Mouse (Mus musculus) intestine, embryonic 15.5 days (tissue): Measurements from ENCODE around the gene Flt3. TPM values are rescaled to one million over a fixed set of nuclear protein-coding genes. Genes with fewer than 3 reads are reported as not detected.
A peak's percentile ranks its signal among the peaks of the same experiment; 100 is the strongest.

Source experiments
- ATAC-seq: fragments of 200-750 bp; cut with Nextera tagmentation; 2 replicates; pipeline ENCODE4 v1.8.0; 2017; ENCODE audit warnings: moderate TSS enrichment, moderate library complexity
- H3K27ac ChIP-seq: fragments of 300-500 bp; sonication (generic); 2 replicates; pipeline ENCODE4 v1.5.1; 2015; ENCODE audit warnings: mild to moderate bottlenecking, inconsistent platforms
- H3K27me3 ChIP-seq: fragments of 300-500 bp; sonication (generic); replicated peaks from 2 replicates; pipeline ENCODE4 v1.6.1; 2015; ENCODE audit warnings: inconsistent platforms
- H3K36me3 ChIP-seq: fragments of 300-500 bp; sonication (generic); 2 replicates; pipeline ENCODE4 v1.6.1; 2015; ENCODE audit warnings: inconsistent platforms
- H3K4me1 ChIP-seq: fragments of 300-500 bp; sonication (generic); replicated peaks from 2 replicates; pipeline ENCODE4 v1.6.1; 2015; ENCODE audit warnings: inconsistent platforms
- H3K4me2 ChIP-seq: fragments of 300-500 bp; sonication (generic); replicated peaks from 2 replicates; pipeline ENCODE4 v1.6.1; 2015; ENCODE audit warnings: mild to moderate bottlenecking, inconsistent platforms
- H3K4me3 ChIP-seq: fragments of 300-500 bp; sonication (generic); replicated peaks from 2 replicates; pipeline ENCODE4 v1.5.1; 2015; ENCODE audit warnings: inconsistent platforms
- H3K9ac ChIP-seq: fragments of 300-500 bp; sonication (generic); 2 replicates; pipeline ENCODE4 v1.6.1; 2015; ENCODE audit warnings: inconsistent platforms
- H3K9me3 ChIP-seq: fragments of 300-500 bp; sonication (generic); 2 replicates; pipeline ENCODE4 v1.6.1; 2016; ENCODE audit warnings: inconsistent platforms
- WGBS: fragments of 180-500 bp; shearing (Covaris S2); methylation state at CpG from one replicate; pipeline ENCODE4 v1.1.7; 2015; 5-methylcytosine and 5-hydroxymethylcytosine counted together
- polyA plus RNA-seq: library from polyadenylated mRNA; unstranded; fragments of >200 nt; fragmentation: Nextera tagmentation; extraction: Ambion mirVana; gene quantifications from 2 replicates; pipeline ENCODE4 v1.2.1, GENCODE M21; 2015

Gene Flt3
- polyA plus RNA-seq, 1 experiment from 2014 or later, result 0.31 TPM

DNA sequence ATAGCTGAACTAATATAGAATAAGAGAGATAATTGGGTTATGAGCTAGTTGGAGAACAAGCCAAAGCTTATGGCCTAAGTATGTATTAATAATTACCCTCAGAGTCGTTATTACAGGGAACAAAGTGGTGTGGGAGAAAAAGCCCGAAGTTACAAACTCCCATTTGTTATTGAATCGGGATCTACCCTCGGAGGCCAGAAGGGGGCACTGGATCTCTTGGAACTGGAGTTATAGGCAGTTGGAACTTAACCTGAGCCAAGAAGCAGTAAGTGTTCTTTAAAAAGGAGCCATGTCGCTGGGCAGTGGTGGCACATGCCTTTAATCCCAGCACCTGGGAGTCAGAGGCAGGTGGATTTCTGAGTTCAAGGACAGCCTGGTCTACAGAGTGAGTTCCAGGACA lies 2.2 kb upstream of the Flt3 start:
- Histone ChIP-seq H3K27ac (no peak overlapping the region), H3K36me3 (no peaks in the 10 kb centered on the region), H3K9ac (no peak overlapping the region), H3K4me1 (peaks cover 8% of the 10 kb centered on the region), H3K9me3 (no peaks in the 10 kb centered on the region), H3K4me3 (no peak overlapping the region), H3K27me3 (peaks cover 43% of the 10 kb centered on the region), H3K4me2 (no peak overlapping the region)
- WGBS, result 23% methylated on average over 5 of the region's 5 CpGs
- no peak for ATAC-seq

DNA sequence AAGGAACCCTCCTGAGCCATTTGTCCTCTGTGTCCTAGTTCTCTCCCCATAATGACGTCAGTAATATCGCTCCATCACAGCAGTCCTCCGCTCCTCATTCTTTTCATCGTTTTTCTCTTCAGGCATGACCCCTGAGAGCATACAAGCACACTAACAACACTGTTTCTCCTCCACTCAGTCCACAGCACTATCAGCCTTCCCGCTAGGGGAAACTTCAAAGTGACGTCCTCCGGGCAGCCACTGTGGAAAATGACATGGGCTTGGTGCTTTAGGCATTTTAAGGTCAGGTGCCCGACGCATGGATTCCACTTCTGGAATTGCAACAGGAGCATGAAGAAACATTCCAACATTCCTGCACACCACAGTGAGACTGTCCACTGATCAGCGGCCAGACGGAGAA lies 735 bp upstream of the Flt3 start:
- Histone ChIP-seq H3K9ac (no peak overlapping the region), H3K9me3 (no peaks in the 10 kb centered on the region), H3K27ac (no peak overlapping the region), H3K27me3 (peaks cover 45% of the 10 kb centered on the region), H3K4me2 (no peak overlapping the region), H3K36me3 (no peaks in the 10 kb centered on the region), H3K4me1 (peaks cover 8% of the 10 kb centered on the region), H3K4me3 (no peak overlapping the region)
- no peak for ATAC-seq
- WGBS, result 27% methylated on average over 11 of the region's 11 CpGs

DNA sequence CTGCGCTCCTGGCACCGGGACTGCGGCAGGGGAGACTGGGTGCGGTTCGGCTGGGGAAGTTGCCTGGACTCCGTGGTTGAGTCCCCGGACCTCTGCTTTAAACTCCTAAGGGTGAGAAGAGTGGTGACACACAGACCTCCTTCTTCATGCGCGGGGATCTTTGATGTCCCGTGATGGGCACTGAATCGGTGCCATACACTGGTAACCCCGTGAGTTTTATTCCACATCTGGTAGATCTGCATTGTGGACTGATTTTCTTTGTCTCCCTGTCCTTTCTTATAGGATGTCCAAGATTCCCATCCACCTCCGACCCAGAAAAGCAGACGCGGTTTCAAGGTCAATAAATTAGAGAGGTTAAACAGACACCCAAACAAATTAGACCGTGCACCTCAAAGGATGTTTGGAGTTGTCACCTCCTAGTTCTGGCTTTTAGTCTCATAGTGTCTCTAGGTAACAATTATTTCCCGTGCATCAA lies 253 bp upstream of the Flt3 start:
- 2% methylated on average over 17 of the region's 17 CpGs for WGBS
- Histone ChIP-seq H3K36me3 (no peaks in the 10 kb centered on the region), H3K4me2 (peak overlapping the region; percentile 76), H3K27me3 (peaks cover 45% of the 10 kb centered on the region), H3K4me3 (peak overlapping the region; percentile 38), H3K4me1 (peaks cover 8% of the 10 kb centered on the region), H3K27ac (no peak overlapping the region), H3K9me3 (no peaks in the 10 kb centered on the region), H3K9ac (0 out of 2 replicates have a peak overlapping the region, but pooled peaks have one; percentile 17)
- 0 out of 2 replicates have a peak, but pooled peaks have one; percentile 4 for ATAC-seq

DNA sequence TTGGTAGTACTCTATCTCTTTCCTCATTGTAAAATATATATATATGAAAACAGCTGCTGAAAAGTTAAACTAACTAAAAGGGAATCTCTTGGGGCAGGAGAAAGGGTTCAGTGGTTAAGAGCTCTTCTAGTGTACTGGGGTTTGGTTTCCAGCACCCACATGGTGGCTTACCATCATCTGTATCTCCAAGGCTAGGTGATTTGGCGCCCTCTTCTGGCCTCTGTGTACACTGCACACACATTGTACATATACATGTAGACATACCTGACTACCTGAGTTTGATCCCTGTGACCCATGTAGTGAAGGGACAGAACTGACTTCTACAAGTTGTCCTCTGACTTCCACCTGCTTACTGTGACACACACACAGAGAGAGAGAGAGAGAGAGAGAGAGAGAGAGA lies 5.2 kb downstream of the Flt3 start:
- no peak overlapping the region for H3K27ac ChIP-seq
- H3K4me1 ChIP-seq, result peaks cover 2% of the 10 kb centered on the region
- H3K36me3 ChIP-seq, result no peaks in the 10 kb centered on the region
- H3K4me3 ChIP-seq, result no peak overlapping the region
- H3K9me3 ChIP-seq, result no peaks in the 10 kb centered on the region
- no peak overlapping the region for H3K4me2 ChIP-seq
- WGBS, result 19% methylated on average over 1 of the region's 1 CpGs
- peaks cover 25% of the 10 kb centered on the region for H3K27me3 ChIP-seq
- H3K9ac ChIP-seq, result no peak overlapping the region
- no peak for ATAC-seq

DNA sequence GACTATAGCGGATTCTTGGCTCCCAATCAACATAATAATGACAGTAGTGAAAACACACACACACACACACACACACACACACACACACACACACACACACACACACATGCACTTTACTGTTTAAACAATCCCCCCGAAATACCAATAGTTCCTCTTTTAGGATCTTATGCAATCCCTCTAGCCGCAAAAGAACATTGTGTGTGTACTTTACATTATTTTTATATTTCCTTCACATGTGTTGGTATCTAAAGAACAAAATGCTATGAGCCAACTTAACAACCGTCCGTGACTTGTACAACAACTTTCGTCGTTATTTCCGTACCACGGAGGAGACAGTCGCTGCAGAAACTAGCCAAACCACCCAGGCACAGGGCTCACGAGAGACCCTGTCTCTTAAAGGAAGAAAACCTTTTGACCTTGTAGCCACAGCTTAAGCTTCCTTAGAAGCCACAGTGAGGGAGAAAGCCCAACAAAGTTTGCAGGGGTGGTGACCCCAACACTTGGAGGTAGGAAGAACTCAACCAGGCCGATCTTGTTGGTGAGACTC lies 7.5 kb downstream of the Flt3 start:
- WGBS, result 70% methylated on average over 12 of the region's 12 CpGs

DNA sequence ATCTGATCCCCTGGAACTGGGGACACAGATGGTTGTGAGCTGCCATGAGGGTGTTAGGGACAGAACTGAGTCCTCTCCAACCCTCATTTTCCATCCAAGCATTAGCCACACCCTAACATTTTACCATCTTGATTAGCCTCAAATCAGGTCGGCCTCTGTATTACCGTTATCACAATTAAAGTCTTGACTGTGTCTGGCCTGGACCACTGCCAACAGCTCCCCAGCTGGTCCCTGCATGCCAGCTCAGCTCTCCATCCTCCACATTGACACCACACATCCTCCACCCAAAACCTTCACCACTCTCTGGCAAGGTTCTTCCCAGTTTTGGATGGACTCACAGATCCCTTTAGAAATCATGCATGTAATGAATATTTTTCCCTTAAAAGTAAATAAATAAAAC lies 9.5 kb downstream of the Flt3 start:
- no peaks in the 10 kb centered on the region for H3K4me1 ChIP-seq
- H3K27me3 ChIP-seq, result no peaks in the 10 kb centered on the region
- H3K36me3 ChIP-seq, result no peaks in the 10 kb centered on the region
- no peak overlapping the region for H3K4me3 ChIP-seq
- WGBS, result 53% methylated on average over 2 of the region's 2 CpGs
- no peak overlapping the region for H3K4me2 ChIP-seq
- no peaks in the 10 kb centered on the region for H3K9me3 ChIP-seq
- no peak overlapping the region for H3K27ac ChIP-seq
- ATAC-seq, result no peak
- no peak overlapping the region for H3K9ac ChIP-seq

More for the DNA sequence above, 7.5 kb downstream of the Flt3 start:
- Histone ChIP-seq H3K9ac (no peak overlapping the region), H3K27me3 (peaks cover 2% of the 10 kb centered on the region; the same call in 1 of the 2 replicates), H3K4me2 (no peak overlapping the region), H3K27ac (no peak overlapping the region), H3K4me1 (no peaks in the 10 kb centered on the region), H3K9me3 (no peaks in the 10 kb centered on the region), H3K36me3 (no peaks in the 10 kb centered on the region), H3K4me3 (no peak overlapping the region)
- ATAC-seq, result no peak

DNA sequence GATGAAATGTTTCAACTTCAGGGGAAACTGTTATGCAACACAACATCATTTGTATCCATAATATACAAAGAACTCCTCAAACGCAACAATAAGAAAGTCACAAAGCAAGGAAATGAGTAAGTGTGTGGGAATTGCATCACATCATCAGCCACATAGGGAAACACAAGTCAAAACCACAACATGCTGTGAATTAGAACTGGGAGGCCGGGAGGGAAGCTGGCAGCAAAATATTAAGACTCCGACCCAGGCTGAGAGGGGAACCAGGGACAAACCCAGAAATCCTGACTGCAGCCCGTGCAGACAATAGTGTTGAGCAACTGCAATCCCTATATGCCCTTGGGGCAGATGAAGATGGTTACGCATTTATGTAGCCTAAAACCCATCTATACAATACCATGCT lies 11.2 kb downstream of the Flt3 start:
- ATAC-seq, result no peak
- H3K36me3 ChIP-seq, result no peaks in the 10 kb centered on the region
- 82% methylated on average over 5 of the region's 5 CpGs for WGBS

DNA sequence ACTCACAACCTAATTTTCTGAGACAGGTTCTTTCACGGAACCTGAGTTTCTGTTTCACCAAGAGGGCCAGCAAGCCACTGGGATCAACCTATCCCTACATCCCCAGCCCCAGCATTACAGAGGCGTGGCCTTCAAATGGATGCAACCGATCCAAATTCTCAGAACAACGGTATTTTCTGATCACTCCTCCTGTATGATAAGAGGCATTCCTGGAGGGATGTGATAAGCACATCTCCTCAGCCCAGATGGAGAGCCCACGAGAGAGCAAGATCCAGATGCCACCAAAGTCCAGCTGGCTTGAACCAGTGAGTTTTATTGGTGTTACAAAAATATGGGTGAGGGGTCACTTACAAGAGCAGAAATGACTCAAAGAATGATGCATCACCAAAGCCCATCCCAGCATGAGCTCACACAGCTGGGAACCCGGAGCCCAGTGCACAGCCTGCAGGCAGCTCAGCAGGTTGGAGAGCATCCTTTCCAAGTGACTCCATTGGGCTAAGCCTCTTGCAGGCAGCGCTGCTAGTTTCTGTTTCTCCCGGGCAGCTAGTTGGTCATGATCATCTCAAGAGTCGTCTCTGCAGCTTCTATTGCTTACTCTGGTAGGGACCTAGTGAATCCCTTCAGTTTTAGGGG lies 11.8 kb downstream of the Flt3 start:
- H3K27me3 ChIP-seq, result no peaks in the 10 kb centered on the region
- H3K27ac ChIP-seq, result no peak overlapping the region
- no peaks in the 10 kb centered on the region for H3K36me3 ChIP-seq
- H3K9ac ChIP-seq, result no peak overlapping the region
- H3K9me3 ChIP-seq, result no peaks in the 10 kb centered on the region
- H3K4me2 ChIP-seq, result no peak overlapping the region
- no peaks in the 10 kb centered on the region for H3K4me1 ChIP-seq
- WGBS, result 73% methylated on average over 9 of the region's 9 CpGs
- ATAC-seq, result no peak
- H3K4me3 ChIP-seq, result no peak overlapping the region

More for the DNA sequence above, 11.2 kb downstream of the Flt3 start:
- Histone ChIP-seq H3K4me1 (no peaks in the 10 kb centered on the region), H3K27me3 (no peaks in the 10 kb centered on the region), H3K4me3 (no peak overlapping the region), H3K4me2 (no peak overlapping the region), H3K9me3 (no peaks in the 10 kb centered on the region), H3K27ac (no peak overlapping the region), H3K9ac (no peak overlapping the region)

DNA sequence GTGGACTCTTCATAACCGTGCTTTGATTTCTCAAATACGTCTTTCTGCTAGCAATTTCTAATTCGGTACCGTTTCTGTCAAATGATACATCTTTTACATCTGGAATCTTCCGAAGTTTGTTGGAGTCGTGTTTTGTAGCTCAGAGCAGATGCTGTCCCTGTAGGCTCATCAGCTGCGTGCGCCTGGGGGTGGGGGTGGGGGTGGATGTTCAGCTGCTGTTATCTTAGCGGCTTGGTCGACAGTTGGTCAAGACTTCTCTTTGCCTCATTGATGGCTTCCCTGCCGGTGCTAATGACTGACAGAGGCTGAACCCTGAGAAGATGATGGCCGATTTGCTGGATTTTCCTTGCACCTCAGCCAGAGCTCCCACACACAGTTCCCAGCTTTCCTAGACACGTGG lies 13.4 kb downstream of the Flt3 start:
- Histone ChIP-seq H3K9me3 (no peaks in the 10 kb centered on the region), H3K36me3 (no peaks in the 10 kb centered on the region), H3K4me1 (no peaks in the 10 kb centered on the region), H3K4me3 (no peak overlapping the region), H3K9ac (no peak overlapping the region), H3K27ac (no peak overlapping the region), H3K27me3 (no peaks in the 10 kb centered on the region), H3K4me2 (no peak overlapping the region)
- WGBS, result 81% methylated on average over 13 of the region's 13 CpGs
- ATAC-seq, result no peak

DNA sequence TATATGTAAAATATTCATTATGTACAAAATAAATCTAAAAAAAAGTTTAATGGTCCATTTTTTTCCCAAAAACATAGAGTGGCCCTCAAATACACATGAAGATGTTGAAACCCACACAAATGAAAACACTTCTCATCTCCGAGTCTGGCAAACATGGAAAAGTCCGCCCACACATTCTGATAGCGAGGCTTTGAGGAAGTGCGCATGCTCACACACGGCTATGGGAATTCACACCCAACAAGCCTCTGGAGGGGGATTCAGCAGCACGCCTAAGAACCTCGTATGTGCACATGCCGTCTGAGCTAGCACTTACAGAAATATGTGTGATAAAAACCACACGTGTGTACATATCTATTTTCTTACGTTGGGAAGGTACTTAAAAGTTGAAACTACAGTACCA lies 18.9 kb downstream of the Flt3 start:
- no peak for ATAC-seq
- Histone ChIP-seq H3K9me3 (no peaks in the 10 kb centered on the region), H3K36me3 (no peaks in the 10 kb centered on the region)

DNA sequence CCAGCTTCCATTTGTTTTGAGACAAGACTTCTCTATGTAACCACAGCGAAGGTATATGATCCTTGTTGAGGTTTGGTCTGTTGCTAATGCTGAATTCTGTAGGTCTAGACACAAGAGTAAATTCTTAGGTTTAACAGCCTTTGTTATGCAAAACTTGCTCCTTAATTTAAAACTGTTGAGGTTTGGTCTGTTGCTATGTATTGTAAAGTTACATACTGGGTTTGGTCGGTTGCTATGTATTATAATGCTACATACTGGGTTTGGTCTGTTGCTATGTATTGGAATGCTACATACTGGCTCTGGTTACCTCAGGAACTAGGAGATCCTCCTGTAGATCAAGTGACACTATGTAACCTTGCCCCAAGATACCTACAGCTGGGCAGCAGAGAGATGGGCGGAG lies 20.8 kb downstream of the Flt3 start:
- Histone ChIP-seq H3K4me1 (no peaks in the 10 kb centered on the region), H3K27ac (no peak overlapping the region), H3K4me3 (no peak overlapping the region), H3K36me3 (no peaks in the 10 kb centered on the region), H3K9me3 (no peaks in the 10 kb centered on the region), H3K4me2 (no peak overlapping the region), H3K9ac (no peak overlapping the region), H3K27me3 (no peaks in the 10 kb centered on the region; the same call in 1 of the 2 replicates)
- 81% methylated on average over 3 of the region's 3 CpGs for WGBS
- ATAC-seq, result no peak

More for the DNA sequence above, 18.9 kb downstream of the Flt3 start:
- Histone ChIP-seq H3K4me1 (no peaks in the 10 kb centered on the region), H3K27ac (no peak overlapping the region), H3K9ac (no peak overlapping the region), H3K27me3 (no peaks in the 10 kb centered on the region; the same call in 1 of the 2 replicates), H3K4me2 (no peak overlapping the region), H3K4me3 (no peak overlapping the region)
- WGBS, result 86% methylated on average over 10 of the region's 10 CpGs

DNA sequence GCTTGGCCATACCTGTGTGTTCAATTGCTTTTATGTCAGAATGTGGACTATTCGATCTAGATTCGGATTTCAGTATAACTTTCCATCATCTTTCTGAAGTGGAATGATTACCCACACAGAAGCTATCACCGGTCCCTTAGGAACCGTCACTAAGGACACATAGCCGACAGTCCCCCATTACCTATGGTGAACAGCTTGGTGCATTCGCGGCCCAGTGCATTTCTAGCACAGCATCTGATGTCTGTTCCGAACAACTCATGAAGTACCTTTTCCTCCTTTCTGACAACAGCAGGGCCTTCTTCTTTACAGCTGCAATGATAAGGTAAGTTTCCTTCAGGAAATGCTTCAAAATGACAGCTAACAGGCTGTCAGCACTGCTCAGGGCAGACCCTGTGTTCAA lies 30.0 kb downstream of the Flt3 start:
- ATAC-seq, result no peak
- WGBS, result 86% methylated on average over 8 of the region's 8 CpGs

DNA sequence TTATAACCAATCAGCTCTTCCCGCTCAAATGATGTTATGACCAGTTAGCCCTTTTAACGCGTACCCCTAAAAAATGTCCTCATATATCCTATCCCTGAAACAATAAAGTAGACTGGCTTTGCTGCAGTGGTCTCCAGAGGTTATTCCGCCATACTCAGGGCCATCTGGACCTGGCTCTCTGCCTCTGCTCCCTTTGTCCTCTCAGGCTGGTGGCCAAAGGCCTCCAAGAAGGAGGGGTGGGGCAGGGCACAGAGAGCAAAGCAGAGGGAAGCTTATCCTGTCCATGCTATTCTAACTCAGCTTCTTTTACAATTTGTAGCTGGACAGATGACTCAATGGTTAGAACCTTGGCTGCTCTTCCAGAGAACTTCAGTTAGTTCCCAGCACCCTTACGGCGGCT lies 32.1 kb downstream of the Flt3 start:
- Histone ChIP-seq H3K27ac (no peak overlapping the region), H3K4me3 (no peak overlapping the region), H3K4me2 (no peak overlapping the region), H3K9me3 (no peaks in the 10 kb centered on the region), H3K36me3 (no peaks in the 10 kb centered on the region), H3K27me3 (no peaks in the 10 kb centered on the region), H3K4me1 (no peaks in the 10 kb centered on the region), H3K9ac (no peak overlapping the region)
- ATAC-seq, result no peak
- WGBS, result 95% methylated on average over 6 of the region's 6 CpGs

More for the DNA sequence above, 30.0 kb downstream of the Flt3 start:
- Histone ChIP-seq H3K4me3 (no peak overlapping the region), H3K27ac (no peak overlapping the region), H3K36me3 (no peaks in the 10 kb centered on the region), H3K27me3 (no peaks in the 10 kb centered on the region), H3K4me1 (no peaks in the 10 kb centered on the region), H3K9ac (no peak overlapping the region), H3K9me3 (no peaks in the 10 kb centered on the region), H3K4me2 (no peak overlapping the region)
